Mouse (Mus musculus) erythroblast, embryonic 14.5 days (primary cell): ENCODE measurements around the gene Hmgb1.

Source experiments
- GATA1 ChIP-seq: IDR thresholded peaks from 2 replicates; pipeline ENCODE4 v1.6.1; 2012; ENCODE audit warnings: low read length, inconsistent platforms, mixed read lengths
- TAL1 ChIP-seq: IDR thresholded peaks from 3 replicates; pipeline ENCODE4 v1.6.1; 2012; ENCODE audit warnings: low read length, inconsistent platforms, mixed read lengths

DNA sequence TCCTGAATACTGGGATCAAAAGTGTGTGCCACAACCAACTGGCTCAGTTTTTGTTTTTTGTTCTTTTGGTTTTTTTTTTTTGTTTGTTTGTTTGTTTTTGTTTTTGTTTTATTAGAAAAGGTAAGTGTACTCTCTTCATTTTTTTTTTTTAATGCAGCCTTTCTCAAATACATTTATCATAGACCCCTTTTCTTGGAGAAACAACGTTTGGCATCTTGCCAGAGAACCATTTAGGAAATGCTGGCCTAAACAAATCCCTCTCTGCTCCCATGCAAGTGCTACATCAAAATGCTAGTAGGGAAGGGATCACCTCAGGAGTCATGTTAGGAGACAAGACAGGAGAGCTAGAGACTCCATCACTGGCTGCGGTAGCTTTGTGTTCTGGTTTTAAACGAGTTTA, 76.7 kb downstream of the Hmgb1 start:
- TF ChIP-seq TAL1: no peak
- no peak for TF ChIP-seq GATA1
